Mouse (Mus musculus) c-Kit-positive CD71-positive TER-119-negative erythroid progenitor cells, embryonic 14.5 days (primary cell): ENCODE results near the gene Kcna5.

Experiments used
- DNase-seq: peaks from one replicate; pipeline ENCODE4 v3.0.0-alpha.2; 2013; ENCODE audit warnings: low read depth

Gene Kcna5

GRCm38 (mm10) chr6:126535208-126535910 is at the start of gene Kcna5:
Gene Kcna5 (minus strand): TSS chr6:126535412.
- no peak for DNase-seq

- peak; percentile 7 for DNase-seq
Observed at GRCm38 (mm10) chr6:126583075-126583474, 47.9 kb upstream of the Kcna5 start.

GRCm38 (mm10) chr6:126581632-126582031 is 46.4 kb upstream of the Kcna5 start:
- DNase-seq: no peak

GRCm38 (mm10) chr6:126580571-126580970 is 45.4 kb upstream of the Kcna5 start:
- DNase-seq: no peak

GRCm38 (mm10) chr6:126577415-126577814 is 42.2 kb upstream of the Kcna5 start:
- DNase-seq: no peak

- no peak for DNase-seq
Observed at GRCm38 (mm10) chr6:126576566-126576965, 41.4 kb upstream of the Kcna5 start.

GRCm38 (mm10) chr6:126574778-126575177 is 39.6 kb upstream of the Kcna5 start:
- DNase-seq: no peak

- DNase-seq: no peak
Observed at GRCm38 (mm10) chr6:126573021-126573420, 37.8 kb upstream of the Kcna5 start.

GRCm38 (mm10) chr6:126569809-126570208 is 34.6 kb upstream of the Kcna5 start:
- DNase-seq: no peak

- no peak for DNase-seq
Observed at GRCm38 (mm10) chr6:126568046-126568830, 33.0 kb upstream of the Kcna5 start.

GRCm38 (mm10) chr6:126567326-126567725 is 32.1 kb upstream of the Kcna5 start:
- DNase-seq: no peak

GRCm38 (mm10) chr6:126564376-126564775 is 29.2 kb upstream of the Kcna5 start:
- DNase-seq: no peak

GRCm38 (mm10) chr6:126563898-126564297 is 28.7 kb upstream of the Kcna5 start:
- DNase-seq: peak; percentile 27

- DNase-seq: no peak
Observed at GRCm38 (mm10) chr6:126561702-126562101, 26.5 kb upstream of the Kcna5 start.

- DNase-seq: no peak
Observed at GRCm38 (mm10) chr6:126560696-126561095, 25.5 kb upstream of the Kcna5 start.

GRCm38 (mm10) chr6:126560036-126560435 is 24.8 kb upstream of the Kcna5 start:
- no peak for DNase-seq

GRCm38 (mm10) chr6:126558276-126558675 is 23.1 kb upstream of the Kcna5 start:
- DNase-seq: no peak

GRCm38 (mm10) chr6:126553812-126554211 is 18.6 kb upstream of the Kcna5 start:
- no peak for DNase-seq

GRCm38 (mm10) chr6:126551862-126552395 is 16.7 kb upstream of the Kcna5 start:
- DNase-seq: peak; percentile 6

- no peak for DNase-seq
Observed at GRCm38 (mm10) chr6:126544107-126545036, 9.2 kb upstream of the Kcna5 start.

GRCm38 (mm10) chr6:126542724-126543123 is 7.5 kb upstream of the Kcna5 start:
- no peak for DNase-seq

- DNase-seq: no peak
Observed at GRCm38 (mm10) chr6:126537512-126537911, 2.3 kb upstream of the Kcna5 start.
